Mouse (Mus musculus) heart, postnatal 0 days (tissue): ENCODE data around the gene Abcg5. TPM values are rescaled to one million over a fixed set of nuclear protein-coding genes. Genes with fewer than 3 reads are reported as not detected.
A peak's percentile ranks its signal among the peaks of the same experiment; 100 is the strongest.

Experiments
- ATAC-seq: fragments of 200-750 bp; cut with Nextera tagmentation; 2 replicates; pipeline ENCODE4 v1.8.0; 2017; ENCODE audit warnings: low read depth, moderate number of reproducible peaks, moderate library complexity; ENCODE audit not compliant: insufficient read depth
- DNase-seq: peaks from one replicate; pipeline ENCODE4 v3.0.0-alpha.2; 2016; ENCODE audit warnings: low spot score
- H3K27ac ChIP-seq: fragments of 300-500 bp; sonication (generic); 2 replicates; pipeline ENCODE4 v1.5.1; 2014; ENCODE audit warnings: low read depth, mild to moderate bottlenecking
- H3K27me3 ChIP-seq: fragments of 300-500 bp; sonication (generic); 2 replicates; pipeline ENCODE4 v1.6.1; 2014; ENCODE audit warnings: low read length, mixed read lengths; ENCODE audit not compliant: control insufficient read depth, insufficient read depth
- H3K36me3 ChIP-seq: fragments of 300-500 bp; sonication (generic); replicated peaks from 2 replicates; pipeline ENCODE4 v1.6.1; 2014; ENCODE audit warnings: low read length, mixed read lengths; ENCODE audit not compliant: control insufficient read depth, insufficient read depth
- H3K4me1 ChIP-seq: fragments of 300-500 bp; sonication (generic); 2 replicates; pipeline ENCODE4 v1.6.1; 2014; ENCODE audit warnings: antibody characterized with exemption; ENCODE audit not compliant: control insufficient read depth, insufficient read depth
- H3K4me2 ChIP-seq: fragments of 300-500 bp; sonication (generic); 2 replicates; pipeline ENCODE4 v1.6.1; 2014; ENCODE audit warnings: low read depth, mild to moderate bottlenecking, low read length, moderate library complexity
- H3K4me3 ChIP-seq: fragments of 300-500 bp; sonication (generic); 2 replicates; pipeline ENCODE4 v1.5.1; 2014; ENCODE audit warnings: low read depth, low read length
- H3K9ac ChIP-seq: fragments of 300-500 bp; sonication (generic); replicated peaks from 2 replicates; pipeline ENCODE4 v1.6.1; 2014; ENCODE audit warnings: low read depth, low read length, mixed read lengths
- H3K9me3 ChIP-seq: fragments of 300-500 bp; sonication (generic); replicated peaks from 2 replicates; pipeline ENCODE4 v1.6.1; 2016; ENCODE audit warnings: low read length; ENCODE audit not compliant: control insufficient read depth
- CTCF ChIP-seq: IDR thresholded peaks from 2 replicates; pipeline ENCODE4 v1.5.1; 2016; ENCODE audit warnings: antibody characterized with exemption, control low read depth, low read depth
- EP300 ChIP-seq: IDR thresholded peaks from 2 replicates; pipeline ENCODE4 v1.6.1; 2016; ENCODE audit warnings: antibody characterized with exemption, low read depth
- WGBS: fragments of 180-500 bp; shearing (Covaris S2); extraction: QIAGEN DNeasy Blood & Tissue Kit; methylation state at CpG from one replicate; pipeline ENCODE4 v1.1.7; 2014; 5-methylcytosine and 5-hydroxymethylcytosine counted together
- polyA plus RNA-seq: library from polyadenylated mRNA; unstranded; fragments of >200 nt; fragmentation: Nextera tagmentation; extraction: Ambion mirVana; gene quantifications from 2 replicates; pipeline ENCODE4 v1.2.1, GENCODE M21; 2015
- total RNA-seq: library from RNA; depleted of rRNA; stranded (reverse); fragments of >200 nt; gene quantifications from 2 replicates; pipeline ENCODE4 v1.2.3, GENCODE M21; 2014; ENCODE audit warnings: low replicate concordance

Gene Abcg5
- total and polyA plus RNA-seq, 2 experiments from 2014 or later = not detected

- TF ChIP-seq EP300 (no peak), CTCF (no peak)
- 63% methylated on average over 8 of the region's 8 CpGs for WGBS
- no peak overlapping the region for H3K4me2 ChIP-seq
- no peak for ATAC-seq
- H3K4me3 ChIP-seq = no peak overlapping the region
- no peaks in the 10 kb centered on the region for H3K4me1 ChIP-seq
- no peaks in the 10 kb centered on the region for H3K36me3 ChIP-seq
- H3K9ac ChIP-seq = no peak overlapping the region
- H3K27me3 ChIP-seq = no peaks in the 10 kb centered on the region
- H3K9me3 ChIP-seq = no peaks in the 10 kb centered on the region
- no peak for DNase-seq
- no peak overlapping the region for H3K27ac ChIP-seq
Observed at GRCm38 (mm10) chr17:84636328-84636727, 46.5 kb downstream of the Abcg5 start.

- Histone ChIP-seq H3K9me3 (no peaks in the 10 kb centered on the region), H3K4me2 (no peak overlapping the region), H3K27me3 (no peaks in the 10 kb centered on the region), H3K4me1 (no peaks in the 10 kb centered on the region), H3K27ac (no peak overlapping the region), H3K9ac (no peak overlapping the region), H3K4me3 (no peak overlapping the region), H3K36me3 (no peaks in the 10 kb centered on the region)
- ATAC-seq (no peak), DNase-seq (no peak)
- no peak for TF ChIP-seq CTCF
- WGBS = 68% methylated on average over 13 of the region's 13 CpGs
Observed at GRCm38 (mm10) chr17:84633443-84633842, 49.4 kb downstream of the Abcg5 start.

GRCm38 (mm10) chr17:84631836-84632235, 51.0 kb downstream of the Abcg5 start:
- Histone ChIP-seq H3K27me3 (no peaks in the 10 kb centered on the region), H3K36me3 (no peaks in the 10 kb centered on the region), H3K4me3 (no peak overlapping the region), H3K9me3 (no peaks in the 10 kb centered on the region), H3K27ac (no peak overlapping the region), H3K4me1 (no peaks in the 10 kb centered on the region), H3K4me2 (no peak overlapping the region), H3K9ac (no peak overlapping the region)
- DNase-seq (no peak), ATAC-seq (no peak)
- TF ChIP-seq EP300 (no peak), CTCF (no peak)
- 87% methylated on average over 6 of the region's 6 CpGs for WGBS

- Histone ChIP-seq H3K4me2 (no peak overlapping the region), H3K4me3 (no peak overlapping the region), H3K36me3 (no peaks in the 10 kb centered on the region), H3K27me3 (no peaks in the 10 kb centered on the region), H3K4me1 (no peaks in the 10 kb centered on the region; the same call in 1 of the 2 replicates), H3K9me3 (no peaks in the 10 kb centered on the region), H3K27ac (no peak overlapping the region), H3K9ac (no peak overlapping the region)
- DNase-seq (no peak), ATAC-seq (no peak)
- WGBS = 65% methylated on average over 9 of the region's 9 CpGs
- TF ChIP-seq CTCF (no peak), EP300 (no peak)
Observed at GRCm38 (mm10) chr17:84628611-84629010, 54.2 kb downstream of the Abcg5 start.

GRCm38 (mm10) chr17:84627721-84628120, 55.1 kb downstream of the Abcg5 start:
- Histone ChIP-seq H3K9me3 (no peaks in the 10 kb centered on the region), H3K27ac (no peak overlapping the region), H3K4me3 (no peak overlapping the region), H3K4me1 (no peaks in the 10 kb centered on the region; the same call in 1 of the 2 replicates), H3K27me3 (no peaks in the 10 kb centered on the region), H3K36me3 (no peaks in the 10 kb centered on the region), H3K9ac (no peak overlapping the region), H3K4me2 (no peak overlapping the region)
- 85% methylated on average over 10 of the region's 10 CpGs for WGBS
- ATAC-seq = no peak
- no peak for DNase-seq
- TF ChIP-seq CTCF (no peak), EP300 (no peak)

GRCm38 (mm10) chr17:84626857-84627305, 55.9 kb downstream of the Abcg5 start:
- Histone ChIP-seq H3K4me3 (peak overlapping the region; percentile 60), H3K9me3 (no peaks in the 10 kb centered on the region), H3K9ac (peak overlapping the region; percentile 50; the same call in 1 of the 2 replicates), H3K27me3 (no peaks in the 10 kb centered on the region), H3K4me1 (no peaks in the 10 kb centered on the region; the same call in 1 of the 2 replicates), H3K27ac (no peak overlapping the region), H3K36me3 (no peaks in the 10 kb centered on the region), H3K4me2 (peak overlapping the region; percentile 80)
- no peak for DNase-seq
- 0 out of 2 replicates have a peak, but pooled peaks have one; percentile 31 for ATAC-seq
- WGBS = 37% methylated on average over 9 of the region's 9 CpGs
- no peak for TF ChIP-seq CTCF
- no peak for TF ChIP-seq EP300
